Mouse (Mus musculus): Measurements from ENCODE around the gene Snx7. TPM values are rescaled to one million over a fixed set of nuclear protein-coding genes. Genes with fewer than 3 reads are reported as not detected.

Gene Snx7
- polyA plus RNA-seq, 1 experiment from 2014 or later = 36.9 TPM

- H3K9me3 ChIP-seq (replicated peaks) = no peaks in the 10 kb centered on the region
These were observed 136.1 kb downstream of the Snx7 start for GRCm38 (mm10) chr3:117732661-117733060.

More at GRCm38 (mm10) chr3:117732661-117733060, 136.1 kb downstream of the Snx7 start:
- Histone ChIP-seq H3K4me2 (replicated peaks) (no peak overlapping the region), H3K27ac (replicated peaks) (no peak overlapping the region), H3K9ac (no peak overlapping the region), H3K4me1 (no peaks in the 10 kb centered on the region), H3K27me3 (no peaks in the 10 kb centered on the region), H3K36me3 (no peaks in the 10 kb centered on the region), H3K4me3 (replicated peaks) (no peak overlapping the region)
- ATAC-seq (ENCODE audit: insufficient number of reproducible peaks, low FRiP score, low TSS enrichment, low read depth) = no peak
- WGBS = 75% methylated on average over 4 of the region's 4 CpGs

Small RNA genes within 50 kb of the gene (microRNA-seq; reads per million reads assigned to microRNA genes)
- gene Gm24811 (ENCODE audit: borderline number of aligned reads) = not detected

Measured in embryonic facial prominence, embryonic 15.5 days (tissue).